Mouse (Mus musculus) megakaryocyte, embryonic 14.5 days (primary cell): ENCODE data around the gene Abl1. TPM values are rescaled to one million over a fixed set of nuclear protein-coding genes. Genes with fewer than 3 reads are reported as not detected.

Source experiments
- H3K27me3 ChIP-seq: replicated peaks from 2 replicates; pipeline ENCODE3; 2012; ENCODE audit warnings: inconsistent platforms
- H3K36me3 ChIP-seq: replicated peaks from 2 replicates; pipeline ENCODE3; 2012; ENCODE audit warnings: low read length, inconsistent platforms, mixed read lengths
- H3K4me1 ChIP-seq: 2 replicates; pipeline ENCODE4 v1.6.1; 2012; ENCODE audit warnings: inconsistent platforms
- H3K4me3 ChIP-seq: replicated peaks from 2 replicates; pipeline ENCODE3; 2012; ENCODE audit warnings: moderate library complexity, mild to moderate bottlenecking, inconsistent platforms
- H3K9me3 ChIP-seq: 2 replicates; pipeline ENCODE4 v1.6.1; 2012; ENCODE audit warnings: inconsistent platforms
- FLI1 ChIP-seq: IDR thresholded peaks from 2 replicates; pipeline ENCODE4 v1.6.1; 2012; ENCODE audit warnings: low read length, inconsistent platforms, mixed read lengths
- GATA1 ChIP-seq: IDR thresholded peaks from 3 replicates; pipeline ENCODE4 v1.6.1; 2012; ENCODE audit warnings: mixed read lengths, low read length, inconsistent platforms, borderline replicate concordance
- polyA plus RNA-seq: library from polyadenylated mRNA; stranded (reverse); fragments of >175 nt; gene quantifications from 2 replicates; pipeline ENCODE4 v1.2.3, GENCODE M21; 2012; ENCODE audit warnings: low replicate concordance; ENCODE audit not compliant: insufficient read depth

The Abl1 gene
- polyA plus RNA-seq, 1 experiment = 29.4 TPM

GRCm38 (mm10) chr2:31741728-31742127 lies 53.6 kb downstream of the Abl1 start:
- H3K36me3 ChIP-seq = peaks cover 25% of the 10 kb centered on the region
- H3K27me3 ChIP-seq = no peaks in the 10 kb centered on the region
- H3K4me1 ChIP-seq = peaks cover 60% of the 10 kb centered on the region
- H3K4me3 ChIP-seq = no peak overlapping the region
- TF ChIP-seq FLI1 (no peak), GATA1 (no peak)
- H3K9me3 ChIP-seq = no peaks in the 10 kb centered on the region

GRCm38 (mm10) chr2:31742134-31742533 lies 54.0 kb downstream of the Abl1 start:
- no peaks in the 10 kb centered on the region for H3K27me3 ChIP-seq
- H3K9me3 ChIP-seq = no peaks in the 10 kb centered on the region
- TF ChIP-seq FLI1 = no peak
- no peak for TF ChIP-seq GATA1
- H3K4me1 ChIP-seq = peaks cover 64% of the 10 kb centered on the region
- H3K36me3 ChIP-seq = peaks cover 25% of the 10 kb centered on the region
- no peak overlapping the region for H3K4me3 ChIP-seq

GRCm38 (mm10) chr2:31745741-31746243 lies 57.6 kb downstream of the Abl1 start:
- Histone ChIP-seq H3K36me3 (peaks cover 10% of the 10 kb centered on the region), H3K4me3 (no peak overlapping the region), H3K4me1 (peaks cover 59% of the 10 kb centered on the region), H3K9me3 (no peaks in the 10 kb centered on the region), H3K27me3 (no peaks in the 10 kb centered on the region)
- TF ChIP-seq FLI1 = no peak
- no peak for TF ChIP-seq GATA1

- H3K4me3 ChIP-seq = no peak overlapping the region
- H3K36me3 ChIP-seq = peaks cover 12% of the 10 kb centered on the region
- H3K9me3 ChIP-seq = no peaks in the 10 kb centered on the region
- no peaks in the 10 kb centered on the region for H3K27me3 ChIP-seq
- peaks cover 51% of the 10 kb centered on the region for H3K4me1 ChIP-seq
- TF ChIP-seq GATA1 (no peak), FLI1 (no peak)
Measured at GRCm38 (mm10) chr2:31746835-31747234, 58.7 kb downstream of the Abl1 start.

- no peak overlapping the region for H3K4me3 ChIP-seq
- no peaks in the 10 kb centered on the region for H3K27me3 ChIP-seq
- H3K36me3 ChIP-seq = peaks cover 2% of the 10 kb centered on the region
- H3K4me1 ChIP-seq = peaks cover 38% of the 10 kb centered on the region
- no peaks in the 10 kb centered on the region for H3K9me3 ChIP-seq
- TF ChIP-seq GATA1 = no peak
- TF ChIP-seq FLI1 = no peak
Measured at GRCm38 (mm10) chr2:31749046-31749709, 61.0 kb downstream of the Abl1 start.

GRCm38 (mm10) chr2:31750133-31750532 lies 62.0 kb downstream of the Abl1 start:
- no peak overlapping the region for H3K4me3 ChIP-seq
- H3K27me3 ChIP-seq = no peaks in the 10 kb centered on the region

GRCm38 (mm10) chr2:31757472-31757871 lies 69.3 kb downstream of the Abl1 start:
- Histone ChIP-seq H3K27me3 (no peaks in the 10 kb centered on the region), H3K36me3 (peaks cover 6% of the 10 kb centered on the region), H3K4me3 (no peak overlapping the region), H3K9me3 (no peaks in the 10 kb centered on the region), H3K4me1 (peaks cover 58% of the 10 kb centered on the region)
- TF ChIP-seq GATA1 (no peak), FLI1 (no peak)

More at GRCm38 (mm10) chr2:31750133-31750532, 62.0 kb downstream of the Abl1 start:
- Histone ChIP-seq H3K36me3 (peaks cover 2% of the 10 kb centered on the region), H3K4me1 (peaks cover 31% of the 10 kb centered on the region), H3K9me3 (no peaks in the 10 kb centered on the region)
- no peak for TF ChIP-seq FLI1
- TF ChIP-seq GATA1 = no peak

- peaks cover 6% of the 10 kb centered on the region for H3K36me3 ChIP-seq
- no peak overlapping the region for H3K4me3 ChIP-seq
- TF ChIP-seq GATA1 = no peak
- H3K27me3 ChIP-seq = no peaks in the 10 kb centered on the region
- no peaks in the 10 kb centered on the region for H3K9me3 ChIP-seq
- peaks cover 72% of the 10 kb centered on the region for H3K4me1 ChIP-seq
Measured at GRCm38 (mm10) chr2:31758966-31759365, 70.8 kb downstream of the Abl1 start.

GRCm38 (mm10) chr2:31759751-31760460 lies 71.7 kb downstream of the Abl1 start:
- peak overlapping the region; percentile 94 for H3K4me3 ChIP-seq
- no peaks in the 10 kb centered on the region for H3K9me3 ChIP-seq
- peaks cover 6% of the 10 kb centered on the region for H3K36me3 ChIP-seq
- H3K27me3 ChIP-seq = no peaks in the 10 kb centered on the region
- H3K4me1 ChIP-seq = peaks cover 78% of the 10 kb centered on the region
- no peak for TF ChIP-seq FLI1
- TF ChIP-seq GATA1 = no peak

GRCm38 (mm10) chr2:31760486-31760885 lies 72.3 kb downstream of the Abl1 start:
- peak overlapping the region; percentile 94 for H3K4me3 ChIP-seq
- TF ChIP-seq FLI1 (no peak), GATA1 (no peak)
- H3K4me1 ChIP-seq = peaks cover 84% of the 10 kb centered on the region
- H3K27me3 ChIP-seq = no peaks in the 10 kb centered on the region
- H3K36me3 ChIP-seq = peaks cover 5% of the 10 kb centered on the region
- no peaks in the 10 kb centered on the region for H3K9me3 ChIP-seq
